Mouse (Mus musculus) kidney, embryonic 14.5 days (tissue): ENCODE results near the gene Igf2bp2. TPM values are rescaled to one million over a fixed set of nuclear protein-coding genes. Genes with fewer than 3 reads are reported as not detected.

Source experiments
- ATAC-seq: fragments of 200-750 bp; cut with Nextera tagmentation; 2 replicates; pipeline ENCODE4 v1.8.0; 2017; ENCODE audit warnings: moderate number of reproducible peaks, mild to moderate bottlenecking, moderate TSS enrichment, moderate library complexity; ENCODE audit not compliant: low FRiP score, low TSS enrichment
- H3K27ac ChIP-seq: fragments of 300-500 bp; sonication (generic); 2 replicates; pipeline ENCODE4 v1.5.1; 2014; ENCODE audit warnings: low read depth, mild to moderate bottlenecking, low read length, moderate library complexity, mixed read lengths
- H3K27me3 ChIP-seq: fragments of 300-500 bp; sonication (generic); 2 replicates; pipeline ENCODE4 v1.6.1; 2014; ENCODE audit warnings: mild to moderate bottlenecking, low read length; ENCODE audit not compliant: control insufficient read depth, insufficient read depth
- H3K36me3 ChIP-seq: fragments of 300-500 bp; sonication (generic); 2 replicates; pipeline ENCODE4 v1.6.1; 2014; ENCODE audit warnings: low read length, mixed read lengths; ENCODE audit not compliant: control insufficient read depth, insufficient read depth
- H3K4me1 ChIP-seq: fragments of 300-500 bp; sonication (generic); 2 replicates; pipeline ENCODE4 v1.6.1; 2014; ENCODE audit warnings: low read length, mixed read lengths; ENCODE audit not compliant: control insufficient read depth, insufficient read depth
- H3K4me2 ChIP-seq: fragments of 300-500 bp; sonication (generic); replicated peaks from 2 replicates; pipeline ENCODE4 v1.6.1; 2014; ENCODE audit warnings: low read depth, mild to moderate bottlenecking, low read length
- H3K4me3 ChIP-seq: fragments of 300-500 bp; sonication (generic); 2 replicates; pipeline ENCODE4 v1.5.1; 2014; ENCODE audit warnings: mild to moderate bottlenecking, low read length
- H3K9ac ChIP-seq: fragments of 300-500 bp; sonication (generic); 2 replicates; pipeline ENCODE4 v1.6.1; 2014; ENCODE audit warnings: low read depth, mild to moderate bottlenecking, low read length, moderate library complexity
- H3K9me3 ChIP-seq: fragments of 300-500 bp; sonication (generic); 2 replicates; pipeline ENCODE4 v1.6.1; 2016; ENCODE audit warnings: low read length; ENCODE audit not compliant: control insufficient read depth
- WGBS: fragments of 180-500 bp; shearing (Covaris S2); extraction: QIAGEN DNeasy Blood & Tissue Kit; methylation state at CpG from one replicate; pipeline ENCODE4 v1.1.7; 2014; 5-methylcytosine and 5-hydroxymethylcytosine counted together
- polyA plus RNA-seq: library from polyadenylated mRNA; unstranded; fragments of >200 nt; fragmentation: Nextera tagmentation; extraction: Ambion mirVana; gene quantifications from 2 replicates; pipeline ENCODE4 v1.2.1, GENCODE M21; 2014

Gene Igf2bp2
- 72.6 and 135 TPM in 2 replicates for polyA plus RNA-seq

DNA sequence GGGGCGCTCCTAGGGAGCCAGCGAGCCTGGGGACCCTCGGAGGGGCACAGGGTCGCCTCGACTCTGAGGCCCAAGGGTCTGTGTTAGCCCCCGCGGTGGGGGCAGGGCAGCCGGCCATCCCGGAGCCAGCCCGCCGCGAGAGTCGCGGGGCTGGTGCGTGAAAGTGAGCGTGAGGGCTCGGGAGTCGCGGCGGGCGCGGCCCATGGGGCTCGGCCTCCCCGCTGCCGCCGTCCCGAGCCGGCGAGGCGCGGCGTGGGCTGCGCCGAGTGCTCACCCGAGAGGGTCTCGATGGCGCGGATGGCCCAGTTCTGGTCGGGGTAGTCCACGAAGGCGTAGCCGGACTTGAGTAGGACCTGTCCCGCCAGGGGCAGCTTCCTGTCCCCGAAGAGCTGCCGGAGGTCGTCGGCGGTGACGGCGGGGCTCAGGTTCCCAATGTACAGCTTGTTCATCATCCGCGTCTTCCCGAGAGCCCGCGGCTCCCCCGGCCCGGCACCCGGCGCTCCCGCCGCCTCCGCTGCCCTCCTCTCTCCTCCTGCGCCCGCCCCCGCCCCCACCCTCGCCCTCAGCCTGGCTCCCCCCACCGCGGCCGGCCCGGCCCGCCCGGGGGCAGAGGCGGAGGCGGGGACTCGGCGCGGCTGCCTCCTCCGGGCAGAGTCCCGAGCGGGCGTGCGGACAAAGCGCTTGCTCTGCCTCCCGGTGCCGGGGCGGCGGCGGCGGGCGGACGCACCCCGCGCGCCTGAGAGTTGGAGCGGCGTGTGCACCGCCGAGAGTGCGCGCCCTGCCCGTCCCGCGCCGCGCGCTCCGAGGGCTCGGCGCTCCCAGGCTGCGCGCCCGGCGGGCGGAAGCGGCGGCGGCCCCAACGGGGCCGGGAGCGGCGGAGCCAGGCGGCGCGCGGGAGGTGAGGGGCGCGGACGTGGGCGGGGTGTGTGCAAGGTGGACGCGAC is at the start of gene Igf2bp2:
Gene Igf2bp2, minus strand, starts transcription at position 788 of the 944 bp plus-strand sequence.
- Histone ChIP-seq H3K36me3 (no peaks in the 10 kb centered on the region), H3K4me2 (peak within 1 kb of the TSS; percentile 48), H3K27ac (peak within 1 kb of the TSS; percentile 85), H3K9me3 (no peaks in the 10 kb centered on the region), H3K9ac (peak within 1 kb of the TSS; percentile 97), H3K27me3 (no peaks in the 10 kb centered on the region), H3K4me3 (peak within 1 kb of the TSS; percentile 71), H3K4me1 (peaks cover 9% of the 10 kb centered on the region; the same call in 1 of the 2 replicates)
- ATAC-seq = peak; percentile 85
- under 1% methylated on average over 93 of the region's 131 CpGs for WGBS

- Histone ChIP-seq H3K9me3 (no peaks in the 10 kb centered on the region), H3K9ac (no peak overlapping the region), H3K4me3 (no peak overlapping the region), H3K36me3 (no peaks in the 10 kb centered on the region), H3K27ac (no peak overlapping the region), H3K4me1 (no peaks in the 10 kb centered on the region), H3K27me3 (no peaks in the 10 kb centered on the region), H3K4me2 (no peak overlapping the region)
- no peak for ATAC-seq
- WGBS = 91% methylated on average over 1 of the region's 1 CpGs
Observed at GRCm38 (mm10) chr16:22203501-22203900, 40.4 kb upstream of the Igf2bp2 start.

DNA sequence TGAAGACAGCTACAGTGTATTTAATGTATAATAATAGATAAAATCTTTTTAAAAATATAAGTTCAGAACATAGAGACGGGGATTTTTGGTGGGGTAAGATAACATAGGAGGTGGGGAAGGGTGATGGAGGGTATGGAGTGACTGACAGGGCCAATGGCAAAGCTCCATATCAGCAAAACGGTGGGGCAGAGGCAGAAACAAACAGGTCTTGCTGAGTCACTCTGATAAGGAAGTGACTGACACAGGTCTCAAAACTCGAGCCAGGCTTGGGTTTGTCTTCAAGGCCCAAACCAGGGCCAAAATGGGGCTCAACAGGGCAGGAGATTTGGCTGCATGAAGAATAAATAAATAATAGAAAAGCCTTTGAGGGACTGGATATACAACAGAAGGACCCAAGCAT is 38.8 kb upstream of the Igf2bp2 start:
- H3K9me3 ChIP-seq = no peaks in the 10 kb centered on the region
- H3K4me2 ChIP-seq = no peak overlapping the region
- H3K9ac ChIP-seq = no peak overlapping the region
- no peak overlapping the region for H3K4me3 ChIP-seq
- 68% methylated on average over 3 of the region's 3 CpGs for WGBS
- ATAC-seq = no peak
- H3K36me3 ChIP-seq = no peaks in the 10 kb centered on the region
- H3K27me3 ChIP-seq = no peaks in the 10 kb centered on the region
- no peaks in the 10 kb centered on the region for H3K4me1 ChIP-seq
- no peak overlapping the region for H3K27ac ChIP-seq

DNA sequence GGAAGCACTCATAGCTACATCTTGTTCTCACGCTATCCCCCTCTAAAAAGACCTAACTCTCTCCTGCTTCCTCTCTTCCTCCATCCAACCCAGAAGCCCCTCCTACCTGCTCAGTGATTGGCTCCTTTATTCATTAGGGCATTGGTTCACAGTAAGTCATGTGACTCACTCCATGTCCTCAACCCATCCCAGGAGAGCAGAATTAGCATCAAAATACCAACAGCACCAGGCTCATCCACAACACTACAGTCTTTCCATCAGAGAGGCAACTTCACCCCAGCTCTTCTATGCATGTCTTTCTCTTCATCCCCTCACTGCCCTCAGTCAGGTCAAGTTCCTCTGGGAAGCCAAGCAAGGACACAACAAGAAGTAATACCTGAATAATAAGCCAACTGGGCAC is 37.4 kb upstream of the Igf2bp2 start:
- no peak overlapping the region for H3K4me3 ChIP-seq
- no peaks in the 10 kb centered on the region for H3K4me1 ChIP-seq
- WGBS = 59% methylated on average over 1 of the region's 1 CpGs
- no peak overlapping the region for H3K27ac ChIP-seq
- no peak for ATAC-seq
- no peaks in the 10 kb centered on the region for H3K9me3 ChIP-seq
- H3K9ac ChIP-seq = no peak overlapping the region
- H3K36me3 ChIP-seq = no peaks in the 10 kb centered on the region
- H3K4me2 ChIP-seq = no peak overlapping the region
- no peaks in the 10 kb centered on the region for H3K27me3 ChIP-seq

- Histone ChIP-seq H3K27me3 (no peaks in the 10 kb centered on the region), H3K9me3 (peaks cover 3% of the 10 kb centered on the region; the same call in 1 of the 2 replicates), H3K36me3 (no peaks in the 10 kb centered on the region), H3K4me3 (no peak overlapping the region), H3K4me2 (no peak overlapping the region), H3K9ac (no peak overlapping the region), H3K27ac (no peak overlapping the region), H3K4me1 (no peaks in the 10 kb centered on the region)
- no peak for ATAC-seq
- 79% methylated on average over 12 of the region's 12 CpGs for WGBS
Observed at GRCm38 (mm10) chr16:22187366-22187765, 24.3 kb upstream of the Igf2bp2 start.

DNA sequence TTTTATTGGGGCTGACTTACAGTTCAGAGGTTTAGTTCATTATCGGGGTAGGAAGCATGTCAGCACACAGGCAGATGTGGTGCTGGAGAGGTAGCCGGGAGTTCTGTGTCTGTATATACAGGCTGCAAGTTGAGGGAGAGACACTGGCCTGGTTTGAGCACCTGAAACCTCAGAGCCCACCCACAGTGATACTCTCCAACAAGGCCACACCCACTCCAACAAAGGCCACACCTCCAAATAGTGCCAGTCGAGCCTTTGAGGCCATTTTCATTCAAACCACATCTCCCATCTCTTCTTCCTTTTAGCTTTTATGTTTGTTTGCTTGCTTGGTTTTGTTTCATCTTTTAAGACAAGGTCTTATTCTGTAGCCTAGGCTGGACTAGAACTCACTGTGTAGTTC is 22.3 kb upstream of the Igf2bp2 start:
- 85% methylated on average over 3 of the region's 3 CpGs for WGBS
- ATAC-seq = no peak
- Histone ChIP-seq H3K27me3 (no peaks in the 10 kb centered on the region), H3K4me2 (no peak overlapping the region), H3K9ac (no peak overlapping the region), H3K27ac (no peak overlapping the region), H3K4me1 (no peaks in the 10 kb centered on the region), H3K9me3 (no peaks in the 10 kb centered on the region), H3K4me3 (no peak overlapping the region), H3K36me3 (no peaks in the 10 kb centered on the region)

GRCm38 (mm10) chr16:22184113-22184512 is 21.0 kb upstream of the Igf2bp2 start:
- no peak for ATAC-seq
- Histone ChIP-seq H3K4me1 (no peaks in the 10 kb centered on the region), H3K4me2 (no peak overlapping the region), H3K9ac (no peak overlapping the region), H3K27ac (no peak overlapping the region), H3K27me3 (no peaks in the 10 kb centered on the region), H3K9me3 (no peaks in the 10 kb centered on the region), H3K36me3 (no peaks in the 10 kb centered on the region), H3K4me3 (no peak overlapping the region)
- 95% methylated on average over 5 of the region's 5 CpGs for WGBS

DNA sequence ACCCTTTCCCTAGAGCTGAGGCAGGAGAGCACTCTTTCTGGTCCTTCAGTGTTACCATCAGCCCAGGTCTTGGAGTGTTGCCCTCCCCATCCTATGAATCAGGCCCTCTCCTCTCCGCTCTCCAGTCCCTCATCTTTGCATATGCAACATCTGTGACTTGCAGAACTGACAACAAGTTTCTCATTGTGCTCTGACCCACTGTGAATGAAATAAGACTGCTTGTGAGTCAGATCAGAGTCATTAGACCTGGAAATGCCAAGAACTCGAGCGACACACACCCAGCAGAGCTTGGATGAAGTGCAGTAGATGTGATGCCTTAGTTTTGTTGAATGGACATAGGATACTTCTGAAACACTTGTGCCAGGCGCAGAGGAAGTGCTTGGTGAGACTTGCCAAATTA is 19.2 kb upstream of the Igf2bp2 start:
- H3K27me3 ChIP-seq = no peaks in the 10 kb centered on the region
- H3K36me3 ChIP-seq = no peaks in the 10 kb centered on the region
- WGBS = 81% methylated on average over 4 of the region's 4 CpGs
- no peak overlapping the region for H3K4me3 ChIP-seq
- no peaks in the 10 kb centered on the region for H3K9me3 ChIP-seq
- H3K9ac ChIP-seq = no peak overlapping the region
- H3K4me2 ChIP-seq = no peak overlapping the region
- no peaks in the 10 kb centered on the region for H3K4me1 ChIP-seq
- no peak for ATAC-seq
- H3K27ac ChIP-seq = no peak overlapping the region

DNA sequence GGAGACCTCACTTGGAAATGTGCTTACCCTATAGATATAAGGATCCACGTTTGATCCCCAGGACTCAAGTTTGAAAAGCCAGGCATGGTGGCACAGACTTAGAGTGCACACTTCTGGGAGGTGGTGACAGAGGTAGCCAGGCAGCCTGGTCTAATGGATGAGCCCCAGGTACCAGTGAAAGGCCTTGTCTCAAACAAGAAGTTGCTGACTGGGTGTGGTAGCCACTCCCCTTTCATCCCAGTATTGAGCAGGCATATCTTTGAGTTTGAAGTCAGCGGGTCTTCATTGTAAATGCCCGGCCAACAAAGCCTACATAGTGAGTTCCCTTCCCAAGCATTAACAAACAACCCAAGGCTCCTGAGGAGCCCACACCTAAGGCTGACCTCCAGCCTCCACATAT is 15.7 kb upstream of the Igf2bp2 start:
- WGBS = 79% methylated on average over 3 of the region's 3 CpGs
- Histone ChIP-seq H3K4me3 (no peak overlapping the region), H3K9me3 (no peaks in the 10 kb centered on the region), H3K27me3 (no peaks in the 10 kb centered on the region), H3K36me3 (no peaks in the 10 kb centered on the region), H3K27ac (no peak overlapping the region), H3K9ac (no peak overlapping the region), H3K4me1 (no peaks in the 10 kb centered on the region), H3K4me2 (no peak overlapping the region)
- ATAC-seq = no peak
